Mouse (Mus musculus): ENCODE data around the gene Mettl27. TPM values are rescaled to one million over a fixed set of nuclear protein-coding genes. Genes with fewer than 3 reads are reported as not detected.
A peak's percentile ranks its signal among the peaks of the same experiment; 100 is the strongest.

Gene Mettl27
- polyA plus RNA-seq (2012; rRNA removed), result 15.1 TPM in 2 replicates

- H3K27ac ChIP-seq (ENCODE audit: insufficient read depth, low read length), result no peak within 1 kb of the TSS
Measured at GRCm38 (mm10) chr5:134932179-134932902, at the start of gene Mettl27. Gene Mettl27, plus strand, starts transcription at chr5:134932368.

DNA sequence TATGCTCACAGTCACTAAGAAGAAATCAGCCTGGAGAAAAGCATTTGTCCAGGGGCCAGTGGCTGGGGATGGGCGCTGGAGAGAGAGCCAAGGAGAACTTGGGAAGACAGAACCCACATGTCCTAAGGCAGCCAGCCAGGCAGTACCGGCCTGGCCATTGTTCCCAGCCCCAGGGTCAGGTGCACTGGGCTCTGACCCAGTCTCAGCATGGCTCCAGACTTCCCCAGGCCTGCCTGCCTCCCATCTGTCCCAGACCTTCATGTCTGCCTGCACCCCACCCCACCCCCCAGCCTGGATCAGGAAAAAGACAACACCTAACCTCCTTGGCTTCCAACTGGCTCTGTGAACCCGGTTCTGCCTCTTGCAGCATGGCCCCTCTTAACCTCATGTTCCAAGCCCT lies 49.1 kb upstream of the Mettl27 start:
- Histone ChIP-seq H3K4me1 (ENCODE audit: control insufficient read depth, insufficient read depth, low read length) (no peaks in the 10 kb centered on the region), H3K27ac (ENCODE audit: insufficient read depth, low read length) (no peak overlapping the region), H3K4me3 (ENCODE audit: insufficient read depth, low read length) (no peak overlapping the region)
- TF ChIP-seq POLR2A (IDR thresholded peaks at IDR 0.05; ENCODE audit: extremely low read depth, insufficient read depth, low read length), result no peak
- no peak for TF ChIP-seq CTCF (IDR thresholded peaks at IDR 0.05; ENCODE audit: extremely low read depth, insufficient read depth, low read length)

More at GRCm38 (mm10) chr5:134932179-134932902, at the start of gene Mettl27:
- TF ChIP-seq POLR2A (IDR thresholded peaks at IDR 0.05; ENCODE audit: extremely low read depth, insufficient read depth, low read length) (no peak), CTCF (IDR thresholded peaks at IDR 0.05; ENCODE audit: extremely low read depth, insufficient read depth, low read length) (no peak)
- no peaks in the 10 kb centered on the region for H3K4me1 ChIP-seq (ENCODE audit: control insufficient read depth, insufficient read depth, low read length)
- H3K4me3 ChIP-seq (ENCODE audit: insufficient read depth, low read length), result peak within 1 kb of the TSS; percentile 93

DNA sequence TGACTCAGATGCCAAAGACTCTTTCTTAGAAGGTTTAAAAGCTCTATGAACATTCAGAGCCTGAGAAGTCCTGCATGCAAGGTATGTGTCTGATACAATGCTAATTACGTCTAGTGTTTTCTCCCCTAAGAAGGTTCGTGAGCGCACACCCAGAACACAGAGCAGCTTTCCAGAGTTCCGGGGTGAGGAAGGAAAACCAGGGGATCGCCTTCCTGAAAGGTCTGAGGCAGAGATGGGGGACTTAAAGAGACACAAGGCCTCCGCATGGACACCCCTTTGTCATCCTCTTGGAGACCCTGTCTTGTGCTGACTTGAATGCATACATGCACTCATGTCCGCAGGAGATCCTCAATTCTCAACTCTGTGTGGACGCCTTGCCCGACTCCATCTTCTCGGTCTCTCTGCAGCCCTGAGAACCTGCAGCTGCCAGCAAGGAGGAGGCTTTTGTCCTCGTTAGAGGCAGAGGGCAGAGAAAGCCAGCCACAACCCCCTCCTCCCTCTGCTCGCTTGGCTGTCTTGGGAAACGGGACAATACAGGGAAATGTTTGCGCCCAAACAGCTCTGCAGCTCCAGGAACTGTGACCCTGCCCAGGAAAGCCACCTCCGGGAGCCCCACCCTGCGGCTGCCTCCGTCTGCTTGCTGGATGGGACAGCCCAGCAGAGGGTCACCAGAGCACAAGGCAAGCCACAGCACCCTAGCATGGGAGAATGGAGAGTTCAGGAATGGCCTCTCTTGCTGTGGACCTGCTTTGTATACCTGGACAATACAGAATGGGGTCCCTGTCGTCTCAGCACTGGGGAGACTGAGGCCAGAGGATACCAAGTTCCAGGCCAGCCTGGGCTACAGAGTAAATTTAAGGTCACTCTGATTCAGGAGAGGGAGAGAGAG lies 44.5 kb upstream of the Mettl27 start:
- Histone ChIP-seq H3K4me1 (ENCODE audit: control insufficient read depth, insufficient read depth, low read length) (no peaks in the 10 kb centered on the region), H3K4me3 (ENCODE audit: insufficient read depth, low read length) (no peak overlapping the region), H3K27ac (ENCODE audit: insufficient read depth, low read length) (peak overlapping the region; percentile 35; the same call in 1 of the 2 replicates)
- TF ChIP-seq POLR2A (IDR thresholded peaks at IDR 0.05; ENCODE audit: extremely low read depth, insufficient read depth, low read length), result no peak
- no peak for TF ChIP-seq CTCF (IDR thresholded peaks at IDR 0.05; ENCODE audit: extremely low read depth, insufficient read depth, low read length)

- H3K27ac ChIP-seq (ENCODE audit: insufficient read depth, low read length), result no peak overlapping the region
- TF ChIP-seq CTCF (IDR thresholded peaks at IDR 0.05; ENCODE audit: extremely low read depth, insufficient read depth, low read length), result no peak
- TF ChIP-seq POLR2A (IDR thresholded peaks at IDR 0.05; ENCODE audit: extremely low read depth, insufficient read depth, low read length), result no peak
- H3K4me1 ChIP-seq (ENCODE audit: control insufficient read depth, insufficient read depth, low read length), result no peaks in the 10 kb centered on the region
- H3K4me3 ChIP-seq (ENCODE audit: insufficient read depth, low read length), result no peak overlapping the region
Measured at GRCm38 (mm10) chr5:134888505-134888904, 43.7 kb upstream of the Mettl27 start.

DNA sequence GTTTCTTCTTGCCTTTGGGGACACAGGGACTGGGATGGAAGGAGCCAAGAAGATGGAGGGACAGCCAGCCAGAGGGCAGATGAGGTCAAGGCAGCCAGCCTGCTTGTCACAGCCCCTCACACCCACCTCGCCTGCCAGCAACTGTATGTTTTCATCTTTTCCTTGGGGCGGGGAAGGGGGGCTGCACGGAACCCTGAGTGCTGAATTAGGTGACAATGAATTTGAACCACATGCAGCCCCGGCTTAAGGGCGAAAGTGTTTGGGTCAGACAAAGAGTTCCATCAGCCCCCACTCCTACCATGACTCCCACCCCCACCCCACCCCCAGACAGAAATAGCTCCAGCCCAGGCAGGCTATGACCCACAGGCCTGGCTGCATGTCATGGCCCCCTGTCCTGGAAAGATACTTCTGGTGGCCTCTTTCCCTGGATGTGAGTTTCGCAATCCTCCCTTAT lies 41.5 kb upstream of the Mettl27 start:
- no peaks in the 10 kb centered on the region for H3K4me1 ChIP-seq (ENCODE audit: control insufficient read depth, insufficient read depth, low read length)
- no peak overlapping the region for H3K4me3 ChIP-seq (ENCODE audit: insufficient read depth, low read length)
- no peak overlapping the region for H3K27ac ChIP-seq (ENCODE audit: insufficient read depth, low read length)
- TF ChIP-seq POLR2A (IDR thresholded peaks at IDR 0.05; ENCODE audit: extremely low read depth, insufficient read depth, low read length) (no peak), CTCF (IDR thresholded peaks at IDR 0.05; ENCODE audit: extremely low read depth, insufficient read depth, low read length) (no peak)

- TF ChIP-seq POLR2A (IDR thresholded peaks at IDR 0.05; ENCODE audit: extremely low read depth, insufficient read depth, low read length) (no peak), CTCF (IDR thresholded peaks at IDR 0.05; ENCODE audit: extremely low read depth, insufficient read depth, low read length) (no peak)
- H3K4me3 ChIP-seq (ENCODE audit: insufficient read depth, low read length), result no peak overlapping the region
- peak overlapping the region; percentile 62 for H3K27ac ChIP-seq (ENCODE audit: insufficient read depth, low read length)
- no peaks in the 10 kb centered on the region for H3K4me1 ChIP-seq (ENCODE audit: control insufficient read depth, insufficient read depth, low read length)
Measured at GRCm38 (mm10) chr5:134891552-134891951, 40.6 kb upstream of the Mettl27 start.

GRCm38 (mm10) chr5:134892717-134893116 lies 39.5 kb upstream of the Mettl27 start:
- Histone ChIP-seq H3K4me3 (ENCODE audit: insufficient read depth, low read length) (no peak overlapping the region), H3K4me1 (ENCODE audit: control insufficient read depth, insufficient read depth, low read length) (no peaks in the 10 kb centered on the region), H3K27ac (ENCODE audit: insufficient read depth, low read length) (no peak overlapping the region)
- no peak for TF ChIP-seq CTCF (IDR thresholded peaks at IDR 0.05; ENCODE audit: extremely low read depth, insufficient read depth, low read length)

DNA sequence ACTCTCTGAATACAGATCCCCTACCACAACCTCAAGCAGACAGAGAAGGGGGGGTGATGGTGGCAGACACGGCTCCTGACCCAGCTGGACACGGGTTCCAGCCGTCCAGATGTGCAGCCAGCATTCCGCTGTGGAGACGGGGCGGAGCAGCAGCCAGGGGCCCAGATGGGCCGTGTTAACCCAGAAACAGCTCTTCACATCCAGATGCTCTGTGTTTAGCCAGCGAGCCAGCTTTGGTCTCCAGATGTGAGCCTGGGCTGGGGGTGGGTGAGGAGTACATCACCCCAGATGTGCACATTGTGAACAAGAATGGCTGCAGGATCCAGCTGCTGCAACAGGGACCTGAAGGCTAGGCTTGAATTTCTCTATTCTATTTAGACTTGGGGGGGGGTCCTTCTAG lies 36.9 kb upstream of the Mettl27 start:
- TF ChIP-seq POLR2A (IDR thresholded peaks at IDR 0.05; ENCODE audit: extremely low read depth, insufficient read depth, low read length), result no peak
- no peak for TF ChIP-seq CTCF (IDR thresholded peaks at IDR 0.05; ENCODE audit: extremely low read depth, insufficient read depth, low read length)
- Histone ChIP-seq H3K4me1 (ENCODE audit: control insufficient read depth, insufficient read depth, low read length) (no peaks in the 10 kb centered on the region), H3K4me3 (ENCODE audit: insufficient read depth, low read length) (no peak overlapping the region), H3K27ac (ENCODE audit: insufficient read depth, low read length) (no peak overlapping the region)

GRCm38 (mm10) chr5:134896965-134897364 lies 35.2 kb upstream of the Mettl27 start:
- TF ChIP-seq CTCF (IDR thresholded peaks at IDR 0.05; ENCODE audit: extremely low read depth, insufficient read depth, low read length) (no peak), POLR2A (IDR thresholded peaks at IDR 0.05; ENCODE audit: extremely low read depth, insufficient read depth, low read length) (no peak)
- Histone ChIP-seq H3K4me3 (ENCODE audit: insufficient read depth, low read length) (no peak overlapping the region), H3K27ac (ENCODE audit: insufficient read depth, low read length) (no peak overlapping the region), H3K4me1 (ENCODE audit: control insufficient read depth, insufficient read depth, low read length) (no peaks in the 10 kb centered on the region)

All from cortical plate, adult 2 months (tissue).